Mouse (Mus musculus): ENCODE measurements at regions not wholly inside any gene's neighbourhood (a gene's known extent, or its start where the extent isn't known, plus 50 kb on each side); places are given as distances from the start of the nearest gene placed in this dataset.
A peak's percentile ranks its signal among the peaks of the same experiment; 100 is the strongest.

DNA sequence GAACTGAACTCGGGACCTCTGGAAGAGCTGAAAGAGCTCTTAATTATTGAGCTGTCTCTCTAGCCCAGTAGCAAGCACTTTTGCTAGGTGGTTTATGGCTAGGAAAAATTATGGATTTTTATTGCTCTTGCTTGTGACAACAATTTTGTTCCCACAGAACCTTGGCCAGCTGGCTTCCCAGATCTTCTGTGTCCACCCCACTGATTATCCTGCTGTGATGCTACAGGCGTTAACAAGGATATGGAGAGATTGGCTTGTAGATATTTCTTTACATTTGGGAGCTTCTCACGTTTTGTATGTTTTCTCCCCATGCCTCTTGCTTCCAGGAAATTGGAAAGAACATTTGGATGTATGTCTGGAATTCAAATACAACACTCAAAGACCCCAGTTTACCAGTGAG is 1008.6 kb downstream of the Synb start:
- DNase-seq (ENCODE audit: low spot score in 2 of 2) = no peak
- intact Hi-C loops (cut with DNase I) = no loop called here

DNA sequence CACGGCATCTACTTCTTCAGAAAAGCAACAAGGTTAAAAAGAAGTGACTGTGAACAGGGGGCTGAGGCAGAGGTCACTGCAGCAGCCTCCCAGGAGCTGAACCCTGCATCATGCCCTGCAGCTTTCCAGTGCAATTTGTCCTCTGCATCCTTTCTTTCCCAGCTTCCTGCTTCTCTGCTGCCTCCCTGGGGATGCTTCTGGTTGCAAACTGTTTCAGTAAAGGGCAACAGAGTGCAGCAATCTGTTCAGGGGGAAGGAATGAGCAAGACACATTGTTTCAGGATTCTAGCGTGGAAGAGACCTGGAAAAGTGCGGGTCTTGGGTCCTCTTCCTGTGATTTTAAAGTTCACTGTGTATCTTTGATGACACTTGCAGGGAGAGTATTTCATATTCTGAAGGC is 1032.7 kb downstream of the Synb start:
- DNase-seq (ENCODE audit: low spot score in 2 of 2) = no peak
- intact Hi-C loops (cut with DNase I) = no loop called here

DNA sequence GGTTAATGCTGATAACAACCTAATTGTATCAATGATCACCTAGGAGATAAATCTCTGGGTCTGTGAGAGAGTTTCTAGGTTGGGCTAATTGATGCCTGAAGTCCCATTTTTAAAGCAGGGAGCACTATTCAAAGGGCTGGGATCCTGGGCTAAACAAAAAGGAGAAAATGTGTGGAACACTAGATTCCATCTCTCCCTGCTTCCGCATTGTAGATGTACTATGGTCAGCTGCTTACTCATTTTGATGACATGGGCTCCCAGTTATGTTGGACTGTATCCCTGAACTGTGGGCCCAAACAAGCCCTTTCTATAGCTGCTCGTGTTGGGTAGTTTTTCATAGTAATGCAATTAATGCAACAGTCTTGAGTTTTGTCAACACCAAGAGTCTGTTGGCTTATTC is 1047.1 kb downstream of the Synb start:
- intact Hi-C loops (cut with DNase I) = no loop called here

DNA sequence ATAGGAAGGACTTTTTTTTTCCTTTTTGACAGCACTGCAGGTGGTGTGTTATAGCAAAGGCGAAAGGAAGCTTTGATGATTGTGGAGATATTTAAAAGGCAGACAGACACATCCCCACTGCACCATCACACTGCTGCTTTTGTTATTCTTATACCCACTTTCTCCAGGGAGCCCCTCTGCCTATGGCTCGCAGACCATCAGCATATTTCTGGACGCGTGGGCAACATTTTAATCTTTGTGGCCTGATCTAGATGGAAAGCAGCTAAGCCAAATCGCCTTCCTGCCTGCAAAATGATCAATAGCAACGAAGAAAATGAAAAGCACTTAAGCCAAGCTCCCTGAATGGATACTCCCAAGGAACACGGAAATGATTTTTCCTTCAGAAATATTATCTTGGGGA is 1054.0 kb downstream of the Synb start:
- no peak for DNase-seq (ENCODE audit: low spot score in 2 of 2)
- intact Hi-C loops (cut with DNase I) = no loop called here

More for the DNA sequence above, 1047.1 kb downstream of the Synb start:
- DNase-seq (ENCODE audit: low spot score in 2 of 2) = no peak

DNA sequence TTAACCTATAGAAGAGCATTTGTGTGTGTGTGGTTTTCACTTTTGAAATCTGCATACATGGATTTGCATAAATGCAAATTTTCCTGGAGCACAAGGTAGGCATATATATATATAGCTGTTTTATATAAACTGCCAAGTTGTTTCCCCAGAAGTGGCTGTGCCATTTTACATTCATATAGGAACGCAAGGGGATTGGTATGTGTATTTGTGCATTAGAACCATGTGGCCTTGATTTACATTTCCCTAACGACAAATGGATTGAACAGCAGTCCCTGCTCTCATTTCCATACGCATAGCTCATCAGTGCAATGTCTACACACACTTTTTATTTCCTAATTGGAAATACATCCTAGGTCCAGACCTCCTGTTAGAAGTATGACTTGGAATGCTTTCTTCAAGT is 1069.9 kb downstream of the Synb start:
- intact Hi-C loops (cut with DNase I) = no loop called here
- no peak for DNase-seq (ENCODE audit: low spot score in 2 of 2)

DNA sequence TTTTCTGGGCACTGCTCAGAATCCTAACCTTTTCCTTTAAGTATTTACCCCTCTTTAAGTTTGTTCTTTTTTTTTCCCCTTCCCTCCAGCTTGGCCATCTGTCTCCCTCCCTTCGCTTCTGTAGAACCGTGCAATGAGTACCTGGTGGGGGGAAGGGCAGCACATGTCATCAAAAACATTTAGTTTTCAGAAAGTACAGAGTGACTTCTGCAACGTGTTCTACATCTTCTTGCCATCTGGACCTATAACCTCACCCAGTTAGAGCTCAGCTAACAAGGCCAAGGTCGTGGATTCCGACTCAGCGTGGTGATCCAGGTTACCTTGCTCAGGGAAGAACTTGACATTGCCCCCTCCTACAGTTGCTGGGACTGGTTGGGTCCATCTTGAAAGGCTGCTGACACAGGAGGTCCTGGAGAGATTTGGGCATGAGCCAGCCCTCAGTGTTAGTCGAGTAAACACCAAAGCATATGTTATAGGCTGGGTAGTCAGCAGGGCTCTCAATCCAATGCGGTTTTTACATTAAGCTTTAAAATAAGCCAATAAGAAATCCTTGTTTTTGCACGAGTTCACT is 1075.0 kb downstream of the Synb start:
- intact Hi-C loops (cut with DNase I) = no loop called here
- no peak for DNase-seq (ENCODE audit: low spot score in 2 of 2)

DNA sequence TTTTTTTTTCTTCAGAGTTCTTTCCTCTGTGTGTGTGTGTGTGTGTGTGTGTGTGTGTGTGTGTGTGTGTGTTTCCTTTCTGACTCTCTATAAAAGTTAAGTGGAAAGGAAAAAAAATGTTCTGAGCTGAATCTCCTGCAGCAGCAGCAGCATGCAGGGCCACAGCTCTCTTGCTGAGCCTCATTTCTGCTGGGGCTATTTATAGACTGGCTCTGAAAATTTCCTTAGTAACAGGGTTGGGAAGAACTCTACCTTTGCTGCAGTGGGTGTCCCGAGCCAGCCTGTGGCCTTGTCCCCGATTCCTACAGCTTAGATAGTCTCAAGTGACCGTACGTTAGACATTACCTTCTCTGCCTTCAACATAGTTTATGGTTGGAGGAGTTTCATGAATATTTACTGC is 1075.6 kb downstream of the Synb start:
- peak; percentile 33 to 59 for DNase-seq (ENCODE audit: low spot score in 2 of 2)
- intact Hi-C loops (cut with DNase I) = no loop called here

DNA sequence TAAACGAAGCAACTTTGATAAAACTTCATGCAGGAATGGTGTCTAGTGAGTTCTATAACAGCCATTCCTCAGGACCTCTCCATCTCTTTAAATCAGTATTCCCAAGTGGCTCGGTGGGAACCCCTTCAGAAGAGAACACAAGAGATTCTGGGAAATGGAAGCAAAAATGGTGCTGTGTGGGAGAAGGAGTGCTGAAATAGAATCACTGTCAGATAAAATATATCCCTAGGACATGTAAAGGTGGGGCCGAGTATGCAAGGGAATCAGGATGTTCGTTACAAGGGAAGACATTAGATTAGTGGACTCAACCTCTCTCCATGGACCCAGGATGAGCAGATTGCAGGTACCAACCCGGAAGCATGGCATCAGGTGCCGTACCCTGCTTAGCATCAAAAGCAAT is 1076.1 kb downstream of the Synb start:
- peak in 1 of 2 experiments; percentile 25 for DNase-seq (ENCODE audit: low spot score in 2 of 2)
- intact Hi-C loops (cut with DNase I) = no loop called here

DNA sequence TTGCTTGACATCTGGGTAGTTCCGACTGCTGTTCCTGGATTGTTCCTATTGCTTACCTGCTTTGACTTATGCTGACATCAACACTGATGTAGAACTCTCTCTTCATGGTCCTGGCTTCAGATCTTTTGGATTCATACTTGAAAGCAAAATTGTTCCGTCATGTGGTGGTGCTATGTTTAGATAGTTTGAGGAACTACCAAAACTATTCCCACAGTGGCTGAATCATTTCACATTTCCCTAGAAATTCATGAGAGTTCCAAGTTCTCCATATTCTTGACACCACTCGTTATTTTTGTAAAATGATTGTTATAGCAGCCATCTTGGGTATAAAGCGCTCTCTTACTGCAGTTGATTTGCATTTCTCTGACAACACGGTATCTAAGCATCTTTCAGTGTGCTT is 1080.2 kb downstream of the Synb start:
- no peak for DNase-seq (ENCODE audit: low spot score in 2 of 2)
- intact Hi-C loops (cut with DNase I) = no loop called here

DNA sequence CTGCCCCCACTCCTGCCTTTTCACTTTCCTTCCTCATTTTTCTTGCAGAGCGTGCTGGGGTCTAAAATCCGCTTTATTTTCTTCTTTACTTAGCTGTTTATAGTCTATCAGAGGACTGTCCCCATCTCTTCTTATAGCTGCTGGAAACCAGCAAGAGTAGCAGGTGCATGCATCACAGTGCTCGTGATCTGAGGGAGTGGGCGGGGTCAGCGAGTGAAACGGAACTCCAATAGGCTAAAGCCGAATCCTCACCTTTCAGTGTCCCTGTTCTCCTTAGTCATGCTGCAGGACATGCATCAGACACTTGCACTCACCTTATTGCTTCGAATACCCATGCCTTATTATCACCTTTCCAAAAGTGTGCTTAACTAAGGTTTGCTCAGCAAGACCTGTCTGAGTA is 1095.3 kb downstream of the Synb start:
- no peak for DNase-seq (ENCODE audit: low spot score in 2 of 2)
- intact Hi-C loops (cut with DNase I) = no loop called here

DNA sequence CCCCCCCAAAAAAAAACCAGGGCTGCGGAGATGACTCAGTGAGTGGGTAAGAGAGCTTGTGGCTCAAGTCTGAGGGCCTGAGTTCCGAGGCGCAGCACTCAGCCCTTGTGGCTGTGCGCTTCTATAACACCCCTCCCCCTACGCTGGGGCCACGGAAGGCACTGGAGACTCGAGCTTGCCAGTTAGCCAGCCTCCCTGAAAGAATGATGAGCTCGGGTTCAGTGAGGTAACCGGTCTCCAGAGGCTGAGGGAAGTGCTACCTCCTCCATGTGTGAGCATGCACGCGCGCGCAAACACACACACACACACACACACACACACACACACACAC is 1096.7 kb downstream of the Synb start:
- no peak for DNase-seq (ENCODE audit: low spot score in 2 of 2)
- intact Hi-C loops (cut with DNase I) = no loop called here

DNA sequence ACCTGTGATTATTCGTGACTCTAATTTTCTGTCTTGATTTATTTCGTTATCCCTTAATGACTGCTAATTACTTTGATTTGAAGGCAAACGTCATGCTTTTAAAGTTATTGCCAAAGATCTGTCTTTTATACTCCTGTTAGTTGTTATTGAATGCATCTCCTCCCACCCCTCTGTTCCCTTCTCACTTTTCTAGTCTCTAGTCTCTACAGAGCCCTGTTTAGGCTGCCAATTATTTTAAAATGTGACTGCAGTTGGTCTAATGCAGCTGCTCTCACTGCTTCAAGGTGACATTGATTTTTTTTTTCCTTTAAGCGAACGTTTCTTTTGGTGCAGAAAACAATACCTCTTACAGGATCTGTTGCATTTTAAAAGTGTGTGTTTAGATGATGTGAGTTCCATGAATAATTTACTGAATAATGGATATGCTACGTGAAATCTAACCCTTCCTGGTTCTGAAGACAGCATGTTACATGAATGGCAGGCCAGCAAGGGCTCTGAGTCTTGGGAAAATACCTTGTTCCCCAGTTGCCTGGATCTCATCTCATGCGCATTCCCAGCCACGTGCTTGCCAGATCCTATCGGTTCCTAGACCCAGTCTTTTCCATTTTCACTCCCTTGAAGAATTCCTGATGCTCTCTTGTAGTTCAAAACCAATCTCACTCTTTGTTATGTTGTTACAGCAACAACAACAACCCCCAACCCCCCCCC is 1097.2 kb downstream of the Synb start:
- intact Hi-C loops (cut with DNase I) = no loop called here

DNA sequence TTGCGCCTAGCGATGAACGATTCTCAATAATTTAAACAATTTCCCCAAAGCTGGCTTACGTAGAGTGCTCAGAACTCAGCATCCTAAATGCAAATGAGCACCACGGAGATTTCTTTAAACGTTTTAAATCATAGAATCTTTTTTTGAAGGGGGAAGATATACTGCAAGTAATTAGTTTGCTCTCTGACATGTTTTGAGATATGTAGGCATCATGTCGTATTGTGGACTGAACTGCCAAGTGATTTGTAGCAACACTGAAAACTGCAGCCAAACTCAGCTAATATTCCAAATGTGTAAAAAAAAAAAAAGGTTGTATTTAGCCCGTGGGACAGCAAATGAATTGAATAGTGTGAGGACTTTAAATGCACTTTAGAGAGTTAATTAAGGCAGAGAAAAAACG is 1097.9 kb downstream of the Synb start:
- DNase-seq (ENCODE audit: low spot score in 2 of 2) = no peak
- intact Hi-C loops (cut with DNase I) = no loop called here

More for the DNA sequence above, 1097.2 kb downstream of the Synb start:
- DNase-seq (ENCODE audit: low spot score in 2 of 2) = no peak

DNA sequence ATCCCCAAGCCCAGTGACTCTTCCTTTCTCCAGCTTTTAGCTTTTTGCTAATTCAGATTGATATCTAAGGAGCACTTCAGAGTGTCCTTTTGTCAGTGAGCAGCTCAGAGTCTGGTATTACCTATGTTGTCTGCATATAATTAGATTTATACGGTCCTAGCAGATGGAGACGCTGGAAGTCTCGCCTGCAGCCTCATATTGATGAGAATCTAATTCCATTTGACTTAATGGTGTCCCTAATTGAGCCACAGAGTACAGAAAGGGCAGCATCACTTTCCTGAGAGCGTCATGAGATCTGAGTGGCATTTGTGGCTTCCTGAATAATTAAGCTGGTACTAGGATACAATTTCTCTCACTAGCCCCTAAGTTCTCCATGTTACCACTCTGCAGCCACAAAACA is 1104.2 kb downstream of the Synb start:
- intact Hi-C loops (cut with DNase I) = no loop called here
- no peak for DNase-seq (ENCODE audit: low spot score in 2 of 2)

DNA sequence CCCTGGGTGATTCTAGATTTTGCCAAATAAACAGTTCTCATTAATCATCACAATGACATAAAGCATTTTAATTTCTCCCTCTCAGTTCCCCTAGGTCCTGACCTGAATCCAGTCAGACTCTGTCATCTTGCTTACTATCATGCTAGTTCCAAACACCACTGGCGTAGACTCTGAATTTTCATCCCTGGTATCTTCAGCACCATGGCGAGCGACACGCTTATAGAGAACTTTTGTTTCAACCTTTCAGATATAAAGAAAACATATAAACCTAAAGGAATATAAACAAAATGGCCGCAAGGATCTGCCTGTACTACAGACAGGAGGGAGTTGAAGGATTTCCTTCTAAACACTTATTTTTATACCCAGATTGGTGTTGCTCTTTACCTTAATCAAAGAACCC is 1105.8 kb downstream of the Synb start:
- intact Hi-C loops (cut with DNase I) = no loop called here
- DNase-seq (ENCODE audit: low spot score in 2 of 2) = no peak

DNA sequence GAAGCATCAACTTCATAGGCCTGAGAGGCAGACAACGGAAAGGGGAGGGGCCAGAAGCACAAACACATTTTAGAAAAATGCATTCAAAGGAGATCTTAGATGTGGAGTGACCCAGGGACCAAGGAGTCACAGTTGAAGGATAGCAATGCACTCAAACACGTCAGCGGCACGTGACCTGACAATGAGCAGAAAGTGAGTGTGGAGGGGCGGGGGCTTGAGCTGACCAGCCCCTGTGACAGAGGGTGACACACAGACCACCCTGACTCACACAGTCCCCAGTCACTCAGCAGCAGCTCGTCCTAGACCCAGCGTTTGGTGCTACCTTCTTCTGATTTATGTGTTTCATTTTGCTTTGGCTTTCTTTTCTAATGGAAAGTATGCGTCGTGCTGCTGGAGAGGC is 1111.5 kb downstream of the Synb start:
- intact Hi-C loops (cut with DNase I) = no loop called here
- no peak for DNase-seq (ENCODE audit: low spot score in 2 of 2)

DNA sequence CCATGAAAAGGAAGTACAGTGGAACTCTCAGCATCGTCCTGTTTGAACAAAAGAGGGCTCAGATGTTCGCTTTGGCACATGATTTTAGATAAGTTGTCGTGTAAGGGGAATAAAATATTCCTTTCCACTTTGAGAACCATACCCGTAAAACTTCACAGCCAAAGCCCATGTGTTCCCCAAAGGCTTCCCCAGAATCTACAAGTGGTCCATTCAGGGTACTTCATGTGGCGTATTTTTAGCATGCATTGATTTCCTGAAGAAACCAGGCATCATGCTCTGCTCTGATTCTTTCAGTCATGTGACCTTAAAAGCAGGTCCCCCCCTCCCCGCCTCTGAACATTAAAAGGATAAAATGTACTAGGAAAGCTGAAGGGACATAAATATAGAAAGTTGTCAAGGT is 1112.9 kb downstream of the Synb start:
- intact Hi-C loops (cut with DNase I) = no loop called here

More for the DNA sequence above, 1112.9 kb downstream of the Synb start:
- no peak for DNase-seq (ENCODE audit: low spot score in 2 of 2)

All from left cerebral cortex, postnatal 14 days (tissue).